Mouse (Mus musculus) hindbrain, embryonic 11.5 days (tissue): ENCODE data around the gene P2rx7. TPM values are rescaled to one million over a fixed set of nuclear protein-coding genes. Genes with fewer than 3 reads are reported as not detected.
A peak's percentile ranks its signal among the peaks of the same experiment; 100 is the strongest.

ENCODE experiments used
- ATAC-seq: fragments of 200-750 bp; cut with Nextera tagmentation; 2 replicates; pipeline ENCODE4 v1.8.0; 2017; ENCODE audit warnings: mild to moderate bottlenecking, moderate TSS enrichment, moderate library complexity; ENCODE audit not compliant: low FRiP score
- DNase-seq: peaks from one replicate; pipeline ENCODE4 v3.0.0-alpha.2; 2015; ENCODE audit warnings: low spot score
- H3K27ac ChIP-seq: fragments of 300-500 bp; sonication (generic); 2 replicates; pipeline ENCODE4 v1.5.1; 2014; ENCODE audit warnings: mild to moderate bottlenecking, low read depth, low read length
- H3K27me3 ChIP-seq: fragments of 300-500 bp; sonication (generic); 2 replicates; pipeline ENCODE4 v1.6.1; 2014; ENCODE audit warnings: mild to moderate bottlenecking, low read length, moderate library complexity, mixed read lengths; ENCODE audit not compliant: control insufficient read depth, insufficient read depth
- H3K36me3 ChIP-seq: fragments of 300-500 bp; sonication (generic); 2 replicates; pipeline ENCODE4 v1.6.1; 2014; ENCODE audit warnings: mild to moderate bottlenecking, low read length, moderate library complexity, mixed read lengths; ENCODE audit not compliant: control insufficient read depth, insufficient read depth
- H3K4me1 ChIP-seq: fragments of 300-500 bp; sonication (generic); replicated peaks from 2 replicates; pipeline ENCODE4 v1.6.1; 2014; ENCODE audit warnings: low read length, mixed read lengths; ENCODE audit not compliant: control insufficient read depth, insufficient read depth
- H3K4me2 ChIP-seq: fragments of 300-500 bp; sonication (generic); replicated peaks from 2 replicates; pipeline ENCODE4 v1.6.1; 2014; ENCODE audit warnings: mild to moderate bottlenecking, low read depth, low read length
- H3K4me3 ChIP-seq: fragments of 300-500 bp; sonication (generic); 2 replicates; pipeline ENCODE4 v1.5.1; 2014; ENCODE audit warnings: low read depth, low read length
- H3K9ac ChIP-seq: fragments of 300-500 bp; sonication (generic); 2 replicates; pipeline ENCODE4 v1.6.1; 2014; ENCODE audit warnings: low read depth, low read length
- H3K9me3 ChIP-seq: fragments of 300-500 bp; sonication (generic); 2 replicates; pipeline ENCODE4 v1.6.1; 2016; ENCODE audit warnings: low read length; ENCODE audit not compliant: control insufficient read depth
- WGBS: fragments of 180-500 bp; shearing (Covaris S2); extraction: QIAGEN DNeasy Blood & Tissue Kit; methylation state at CpG from one replicate; pipeline ENCODE4 v1.1.7; 2014; 5-methylcytosine and 5-hydroxymethylcytosine counted together
- polyA plus RNA-seq: library from polyadenylated mRNA; unstranded; fragments of >200 nt; fragmentation: Nextera tagmentation; extraction: Ambion mirVana; gene quantifications from 2 replicates; pipeline ENCODE4 v1.2.1, GENCODE M21; 2014

P2rx7 gene
- polyA plus RNA-seq, 1 experiment from 2014 or later, result 3.4 TPM

- H3K36me3 ChIP-seq, result no peaks in the 10 kb centered on the region
- no peak overlapping the region for H3K4me3 ChIP-seq
- H3K9me3 ChIP-seq, result no peaks in the 10 kb centered on the region
- no peak overlapping the region for H3K9ac ChIP-seq
- no peaks in the 10 kb centered on the region for H3K27me3 ChIP-seq
- H3K4me1 ChIP-seq, result no peaks in the 10 kb centered on the region
- ATAC-seq, result no peak
- no peak overlapping the region for H3K4me2 ChIP-seq
- H3K27ac ChIP-seq, result no peak overlapping the region
- no peak for DNase-seq
- 89% methylated on average over 6 of the region's 6 CpGs for WGBS
These were observed 58.4 kb downstream of the P2rx7 start for GRCm38 (mm10) chr5:122702156-122702555.

- no peaks in the 10 kb centered on the region for H3K27me3 ChIP-seq
- H3K9ac ChIP-seq, result no peak overlapping the region
- no peak overlapping the region for H3K4me3 ChIP-seq
- WGBS, result 89% methylated on average over 2 of the region's 2 CpGs
- H3K4me1 ChIP-seq, result no peaks in the 10 kb centered on the region; the same call in 1 of the 2 replicates
- no peaks in the 10 kb centered on the region for H3K36me3 ChIP-seq
- DNase-seq (no peak), ATAC-seq (no peak)
- no peak overlapping the region for H3K27ac ChIP-seq
- H3K4me2 ChIP-seq, result no peak overlapping the region
- H3K9me3 ChIP-seq, result no peaks in the 10 kb centered on the region
These were observed 59.9 kb downstream of the P2rx7 start for GRCm38 (mm10) chr5:122703574-122703973.

- Histone ChIP-seq H3K4me2 (no peak overlapping the region), H3K27me3 (no peaks in the 10 kb centered on the region), H3K9me3 (no peaks in the 10 kb centered on the region), H3K36me3 (no peaks in the 10 kb centered on the region), H3K4me1 (no peaks in the 10 kb centered on the region; the same call in 1 of the 2 replicates), H3K4me3 (no peak overlapping the region), H3K9ac (no peak overlapping the region), H3K27ac (no peak overlapping the region)
- ATAC-seq (no peak), DNase-seq (no peak)
- WGBS, result 86% methylated on average over 4 of the region's 4 CpGs
These were observed 60.9 kb downstream of the P2rx7 start for GRCm38 (mm10) chr5:122704571-122704970.

- H3K27ac ChIP-seq, result no peak overlapping the region
- H3K27me3 ChIP-seq, result no peaks in the 10 kb centered on the region
- no peak overlapping the region for H3K4me2 ChIP-seq
- H3K4me1 ChIP-seq, result no peaks in the 10 kb centered on the region; the same call in 1 of the 2 replicates
- no peaks in the 10 kb centered on the region for H3K36me3 ChIP-seq
- no peaks in the 10 kb centered on the region for H3K9me3 ChIP-seq
- WGBS, result 92% methylated on average over 3 of the region's 3 CpGs
- ATAC-seq, result no peak
- no peak overlapping the region for H3K4me3 ChIP-seq
- no peak for DNase-seq
- no peak overlapping the region for H3K9ac ChIP-seq
These were observed 61.5 kb downstream of the P2rx7 start for GRCm38 (mm10) chr5:122705174-122705573.

GRCm38 (mm10) chr5:122706917-122707275 lies 63.2 kb downstream of the P2rx7 start:
- Histone ChIP-seq H3K4me3 (peak overlapping the region; percentile 59), H3K4me2 (peak overlapping the region; percentile 92), H3K27me3 (no peaks in the 10 kb centered on the region), H3K9me3 (no peaks in the 10 kb centered on the region), H3K9ac (peak overlapping the region; percentile 74), H3K4me1 (no peaks in the 10 kb centered on the region; the same call in 1 of the 2 replicates), H3K27ac (no peak overlapping the region), H3K36me3 (no peaks in the 10 kb centered on the region)
- DNase-seq, result no peak
- WGBS, result 50% methylated on average over 5 of the region's 5 CpGs
- ATAC-seq, result 0 out of 2 replicates have a peak, but pooled peaks have one; percentile 12

GRCm38 (mm10) chr5:122707276-122708181 lies 63.8 kb downstream of the P2rx7 start, which contains the start of gene P2rx4:
Gene P2rx4, plus strand, starts transcription at chr5:122707544.
- peak; percentile 78 for ATAC-seq
- Histone ChIP-seq H3K4me1 (no peaks in the 10 kb centered on the region; the same call in 1 of the 2 replicates), H3K9ac (peak within 1 kb of the TSS; percentile 74), H3K36me3 (no peaks in the 10 kb centered on the region), H3K9me3 (no peaks in the 10 kb centered on the region), H3K27me3 (no peaks in the 10 kb centered on the region), H3K27ac (no peak within 1 kb of the TSS), H3K4me3 (peak within 1 kb of the TSS; percentile 59), H3K4me2 (peak within 1 kb of the TSS; percentile 92)
- peak; percentile 82 for DNase-seq
- WGBS, result 2% methylated on average over 58 of the region's 66 CpGs

GRCm38 (mm10) chr5:122708819-122709218 lies 65.1 kb downstream of the P2rx7 start:
- no peak overlapping the region for H3K9ac ChIP-seq
- 92% methylated on average over 6 of the region's 6 CpGs for WGBS
- no peaks in the 10 kb centered on the region; the same call in 1 of the 2 replicates for H3K4me1 ChIP-seq
- no peaks in the 10 kb centered on the region for H3K36me3 ChIP-seq
- H3K9me3 ChIP-seq, result no peaks in the 10 kb centered on the region
- H3K4me3 ChIP-seq, result no peak overlapping the region
- no peak for DNase-seq
- H3K27ac ChIP-seq, result no peak overlapping the region
- no peaks in the 10 kb centered on the region for H3K27me3 ChIP-seq
- ATAC-seq, result no peak
- no peak overlapping the region for H3K4me2 ChIP-seq

- no peak overlapping the region for H3K4me3 ChIP-seq
- 94% methylated on average over 1 of the region's 1 CpGs for WGBS
- H3K27ac ChIP-seq, result no peak overlapping the region
- H3K4me1 ChIP-seq, result no peaks in the 10 kb centered on the region
- no peak overlapping the region for H3K9ac ChIP-seq
- DNase-seq, result no peak
- no peak for ATAC-seq
- H3K9me3 ChIP-seq, result no peaks in the 10 kb centered on the region
- H3K36me3 ChIP-seq, result no peaks in the 10 kb centered on the region
- no peaks in the 10 kb centered on the region for H3K27me3 ChIP-seq
- no peak overlapping the region for H3K4me2 ChIP-seq
These were observed 72.0 kb downstream of the P2rx7 start for GRCm38 (mm10) chr5:122715723-122716122.

GRCm38 (mm10) chr5:122716793-122717192 lies 73.1 kb downstream of the P2rx7 start:
- no peak overlapping the region for H3K27ac ChIP-seq
- no peaks in the 10 kb centered on the region for H3K27me3 ChIP-seq
- DNase-seq (no peak), ATAC-seq (no peak)
- WGBS, result 98% methylated on average over 2 of the region's 2 CpGs
- no peaks in the 10 kb centered on the region for H3K4me1 ChIP-seq
- no peak overlapping the region for H3K9ac ChIP-seq
- H3K4me2 ChIP-seq, result no peak overlapping the region
- H3K4me3 ChIP-seq, result no peak overlapping the region
- no peaks in the 10 kb centered on the region for H3K9me3 ChIP-seq
- no peaks in the 10 kb centered on the region for H3K36me3 ChIP-seq
